Mouse (Mus musculus) cerebellum, adult 2 months (tissue): ENCODE results near the gene Slc24a1.

Experiments used
- CTCF ChIP-seq: fragments of 200-500 bp; IDR thresholded peaks from 2 replicates; pipeline ENCODE4 v1.5.1; 2011; ENCODE audit warnings: low read depth, mild to moderate bottlenecking, control low read depth, low read length, moderate library complexity, borderline replicate concordance; ENCODE audit not compliant: insufficient read depth
- POLR2A ChIP-seq: fragments of 200-500 bp; IDR thresholded peaks from 2 replicates; pipeline ENCODE4 v1.6.1; 2011; ENCODE audit warnings: low read length, control low read depth, borderline replicate concordance; ENCODE audit not compliant: insufficient read depth

DNA sequence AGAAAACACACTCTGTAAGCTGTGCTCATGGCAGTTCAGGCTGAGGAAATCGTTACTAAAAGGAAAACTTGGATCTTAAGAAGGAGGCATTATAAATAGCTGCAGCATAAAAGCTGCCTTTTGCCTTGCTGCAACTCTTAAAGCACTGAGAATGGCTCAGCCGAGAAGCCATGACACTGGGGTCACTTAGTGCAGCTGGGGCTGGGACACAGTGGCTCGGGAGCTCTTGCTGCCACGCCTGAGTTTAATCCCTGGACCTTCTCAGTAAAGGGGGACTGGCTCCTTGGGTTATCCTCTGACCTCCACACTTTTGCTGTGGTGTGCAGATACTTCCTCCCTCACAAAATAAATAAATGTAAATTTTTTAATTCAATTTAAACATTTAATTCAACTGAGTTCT lies 48.5 kb downstream of the Slc24a1 start:
- TF ChIP-seq POLR2A: no peak
- no peak for TF ChIP-seq CTCF
